Mouse (Mus musculus) G1E (cell line): ENCODE data around the gene Agl. TPM values are rescaled to one million over a fixed set of nuclear protein-coding genes. Genes with fewer than 3 reads are reported as not detected.
"Not testable (repeated sequence)": the region's sequence is repeated elsewhere in the genome, so short reads cannot be mapped to it uniquely, and the experiment has no call there.

ENCODE experiments used
- ATAC-seq: 2 replicates; pipeline ENCODE4 v1.8.0; 2016; ENCODE audit warnings: mild to moderate bottlenecking; ENCODE audit not compliant: insufficient number of reproducible peaks, poor library complexity, low FRiP score, severe bottlenecking; ENCODE audit errors: extremely low read depth
- DNase-seq: peaks from one replicate; pipeline ENCODE4 v3.0.0; 2012; ENCODE audit warnings: low spot score
- H3K27me3 ChIP-seq: 2 replicates; pipeline ENCODE4 v1.6.1; 2012; ENCODE audit warnings: mild to moderate bottlenecking, low read length, inconsistent platforms; ENCODE audit not compliant: insufficient read depth
- H3K36me3 ChIP-seq: replicated peaks from 2 replicates; pipeline ENCODE3; 2012; ENCODE audit warnings: mild to moderate bottlenecking, inconsistent platforms
- H3K4me1 ChIP-seq: 2 replicates; pipeline ENCODE4 v1.6.1; 2012; ENCODE audit warnings: low read depth, low read length, inconsistent platforms, mixed read lengths; ENCODE audit not compliant: insufficient read depth
- H3K4me3 ChIP-seq: 2 replicates; pipeline ENCODE4 v1.5.1; 2012; ENCODE audit warnings: low read depth, mild to moderate bottlenecking, inconsistent platforms, low read length, moderate library complexity, mixed read lengths
- H3K9me3 ChIP-seq: replicated peaks from 2 replicates; pipeline ENCODE4 v1.6.1; 2012; ENCODE audit warnings: inconsistent platforms
- CTCF ChIP-seq: IDR thresholded peaks from 2 replicates; pipeline ENCODE4 v1.5.1; 2012; ENCODE audit warnings: low read depth, low read length, inconsistent platforms, mixed read lengths
- GATA1 ChIP-seq: IDR thresholded peaks from 2 replicates; pipeline ENCODE4 v1.6.1; 2012; ENCODE audit warnings: borderline replicate concordance, low read length, inconsistent platforms, mixed read lengths
- GATA2 ChIP-seq: IDR thresholded peaks from 2 replicates; pipeline ENCODE4 v1.6.1; 2012; ENCODE audit warnings: low read depth, low read length, inconsistent platforms, borderline replicate concordance
- POLR2AphosphoS5 ChIP-seq: IDR thresholded peaks from 2 replicates; pipeline ENCODE4 v1.6.1; 2012; ENCODE audit warnings: low read depth, low read length, inconsistent platforms; ENCODE audit not compliant: insufficient replicate concordance
- TAL1 ChIP-seq: conservative IDR thresholded peaks from 2 replicates; pipeline ENCODE4 v1.6.1; 2012; ENCODE audit warnings: low read depth, low read length, inconsistent platforms, mixed read lengths
- polyA plus RNA-seq: library from polyadenylated mRNA; stranded (reverse); fragments of >175 nt; gene quantifications from 2 replicates; pipeline ENCODE4 v1.2.3, GENCODE M21; 2012
- total RNA-seq, 2 experiments: library from RNA; stranded (forward) in 1 of 2; stranded (reverse) in 1 of 2; fragments of 200-1000 nt in 1 of 2; fragments of >200 nt in 1 of 2; fragmentation: Nextera tagmentation in 1 of 2; gene quantifications; 2 replicates each; pipeline ENCODE4 v1.2.3; 2014 to 2017

Agl gene
- total and polyA plus RNA-seq, 3 experiments: 1.7 to 33.6 (median 15.1) TPM

DNA sequence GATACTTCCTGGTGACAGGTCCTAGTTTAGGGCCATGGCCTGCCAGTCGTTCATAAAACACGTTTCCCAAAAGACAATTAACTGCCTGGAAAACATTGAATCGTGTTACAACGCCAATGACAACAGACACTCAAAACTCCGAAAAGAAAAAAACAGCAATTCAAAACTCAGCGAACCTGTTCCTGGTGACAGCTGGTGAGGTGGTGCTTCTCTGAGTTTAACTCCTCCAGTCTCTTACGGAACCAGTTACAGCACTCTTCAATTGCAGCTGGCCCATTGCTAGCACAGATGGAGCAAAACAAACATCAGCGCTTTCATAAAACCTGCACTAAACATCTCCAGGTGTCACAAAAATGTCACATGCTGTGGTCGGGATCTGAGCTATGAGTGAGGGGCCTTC, 21.4 kb downstream of the Agl start:
- peaks cover 77% of the 10 kb centered on the region for H3K36me3 ChIP-seq
- TF ChIP-seq POLR2AphosphoS5: no peak
- TF ChIP-seq CTCF: no peak
- TF ChIP-seq GATA2: no peak
- H3K9me3 ChIP-seq: no peaks in the 10 kb centered on the region
- ATAC-seq: no peak
- H3K27me3 ChIP-seq: no peaks in the 10 kb centered on the region
- no peak overlapping the region for H3K4me3 ChIP-seq
- no peaks in the 10 kb centered on the region for H3K4me1 ChIP-seq
- no peak for DNase-seq

DNA sequence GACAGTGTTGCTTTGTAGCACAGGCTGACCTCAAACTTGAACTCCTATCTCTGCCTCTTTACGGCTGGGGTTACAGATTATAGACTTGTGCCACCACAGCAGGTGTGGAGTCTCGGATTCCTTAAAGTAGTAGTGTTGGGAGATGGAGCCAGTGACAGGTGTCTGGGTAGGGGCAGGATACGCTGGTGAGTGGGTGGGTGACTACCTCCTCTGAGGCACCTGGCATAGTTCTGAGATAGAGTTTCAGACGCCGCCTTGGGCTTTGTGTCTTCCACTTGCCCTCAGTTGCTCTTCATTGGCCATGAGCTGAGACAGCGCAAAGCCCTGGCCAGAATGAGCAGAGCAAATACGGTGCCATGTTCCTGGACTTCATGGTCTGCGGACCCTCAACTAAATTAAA, 22.1 kb downstream of the Agl start:
- Histone ChIP-seq H3K36me3 (peaks cover 77% of the 10 kb centered on the region), H3K27me3 (no peaks in the 10 kb centered on the region), H3K4me3 (no peak overlapping the region), H3K4me1 (no peaks in the 10 kb centered on the region), H3K9me3 (no peaks in the 10 kb centered on the region)
- no peak for DNase-seq
- no peak for ATAC-seq
- no peak for TF ChIP-seq POLR2AphosphoS5
- no peak for TF ChIP-seq TAL1
- no peak for TF ChIP-seq CTCF
- TF ChIP-seq GATA1: no peak
- TF ChIP-seq GATA2: no peak

DNA sequence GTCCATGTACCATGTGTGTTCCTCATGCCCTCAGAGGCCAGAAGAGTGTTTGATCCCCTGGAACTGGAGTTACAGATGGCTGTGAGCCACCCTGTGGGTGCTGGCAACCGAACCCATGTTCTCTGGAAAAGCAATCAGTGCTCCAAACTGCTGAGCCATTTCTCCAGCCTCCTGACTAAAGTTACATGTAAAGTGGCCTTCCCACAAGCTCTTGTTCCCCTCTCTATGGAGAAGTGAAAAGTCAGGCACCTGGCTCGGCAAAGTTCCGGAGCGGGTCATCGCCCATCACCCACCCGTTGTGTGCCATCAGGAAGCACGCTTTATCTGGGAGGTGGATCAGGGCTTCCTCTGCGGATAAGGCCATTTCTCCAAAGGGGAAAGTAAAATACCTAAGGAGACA, 23.2 kb downstream of the Agl start:
- ATAC-seq (no peak), DNase-seq (no peak)
- no peak for TF ChIP-seq GATA1
- no peak for TF ChIP-seq POLR2AphosphoS5
- TF ChIP-seq GATA2: no peak
- no peak for TF ChIP-seq CTCF
- TF ChIP-seq TAL1: no peak
- Histone ChIP-seq H3K27me3 (no peaks in the 10 kb centered on the region), H3K4me1 (no peaks in the 10 kb centered on the region), H3K9me3 (no peaks in the 10 kb centered on the region), H3K36me3 (peaks cover 81% of the 10 kb centered on the region), H3K4me3 (no peak overlapping the region)

DNA sequence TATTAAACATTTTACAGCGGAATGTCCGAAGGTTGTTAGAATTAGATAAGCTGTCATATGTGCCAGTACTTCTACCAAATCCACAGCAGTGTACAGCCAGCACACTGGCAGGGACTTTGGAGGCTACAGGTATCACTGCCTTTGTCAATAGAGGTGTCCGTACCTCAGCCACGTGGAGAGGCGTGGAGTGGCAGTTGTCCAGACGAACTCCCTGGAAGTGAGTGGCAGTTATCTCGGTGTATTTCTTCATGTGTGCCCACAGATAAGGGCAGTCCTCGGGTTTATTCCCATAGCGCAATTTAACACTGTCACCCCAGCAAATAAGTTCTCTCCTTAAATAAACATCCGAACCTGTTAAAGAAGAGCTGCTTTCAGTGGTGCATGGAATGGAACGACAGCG, 23.7 kb downstream of the Agl start:
- no peak overlapping the region for H3K4me3 ChIP-seq
- H3K36me3 ChIP-seq: peaks cover 82% of the 10 kb centered on the region
- no peaks in the 10 kb centered on the region for H3K4me1 ChIP-seq
- no peaks in the 10 kb centered on the region for H3K27me3 ChIP-seq
- TF ChIP-seq GATA2: no peak
- no peak for TF ChIP-seq GATA1
- TF ChIP-seq POLR2AphosphoS5: no peak
- DNase-seq: no peak
- no peak for ATAC-seq
- H3K9me3 ChIP-seq: no peaks in the 10 kb centered on the region

- no peak overlapping the region for H3K4me3 ChIP-seq
- TF ChIP-seq TAL1 (no peak), CTCF (no peak), POLR2AphosphoS5 (no peak), GATA2 (no peak), GATA1 (no peak)
- DNase-seq (no peak), ATAC-seq (no peak)
- H3K36me3 ChIP-seq: peaks cover 84% of the 10 kb centered on the region
- H3K4me1 ChIP-seq: peaks cover 3% of the 10 kb centered on the region; the same call in 1 of the 2 replicates
- H3K9me3 ChIP-seq: no peaks in the 10 kb centered on the region
- H3K27me3 ChIP-seq: no peaks in the 10 kb centered on the region
Observed at GRCm38 (mm10) chr3:116776961-116777360, 31.0 kb downstream of the Agl start.

- no peak overlapping the region for H3K4me3 ChIP-seq
- no peaks in the 10 kb centered on the region for H3K27me3 ChIP-seq
- H3K4me1 ChIP-seq: peaks cover 3% of the 10 kb centered on the region; the same call in 1 of the 2 replicates
- no peak for ATAC-seq
- no peak for DNase-seq
- TF ChIP-seq TAL1: no peak
- no peak for TF ChIP-seq GATA2
- no peak for TF ChIP-seq POLR2AphosphoS5
- TF ChIP-seq CTCF: no peak
- no peak for TF ChIP-seq GATA1
- H3K9me3 ChIP-seq: no peaks in the 10 kb centered on the region
- peaks cover 78% of the 10 kb centered on the region for H3K36me3 ChIP-seq
Observed at GRCm38 (mm10) chr3:116773836-116774235, 34.1 kb downstream of the Agl start.

- Histone ChIP-seq H3K4me1 (peaks cover 3% of the 10 kb centered on the region), H3K4me3 (no peak overlapping the region), H3K27me3 (no peaks in the 10 kb centered on the region), H3K9me3 (no peaks in the 10 kb centered on the region), H3K36me3 (peaks cover 69% of the 10 kb centered on the region)
- DNase-seq (no peak), ATAC-seq (no peak)
- TF ChIP-seq GATA2 (no peak), POLR2AphosphoS5 (no peak), CTCF (no peak), TAL1 (no peak), GATA1 (no peak)
Observed at GRCm38 (mm10) chr3:116771597-116771996, 36.4 kb downstream of the Agl start.

GRCm38 (mm10) chr3:116766963-116767362, 41.0 kb downstream of the Agl start:
- ATAC-seq, H3K9me3 ChIP-seq, H3K27me3 ChIP-seq, H3K4me1 ChIP-seq, H3K4me3 ChIP-seq, DNase-seq: not testable (repeated sequence)
- peaks cover 40% of the 10 kb centered on the region for H3K36me3 ChIP-seq
